12 mouse cellular contexts compared by ENCODE assay signal in genomic region chr1:188457221-188458008, GRCm38 (mm10).
DNase-seq lines count a peak whose midpoint lies in the region; ATAC-seq and TF ChIP-seq lines count a peak whose summit lies in the region.
"Had no signal": no experiment of that assay in that cellular context is flagged by ENCODE, and none has a peak within 500 bp of the region (broad histone marks: within the 10 kb centered on the region; RNA-seq: fewer than 3 reads in every experiment).

No protein-coding gene starts in this region.

- H3K27me3 ChIP-seq in kidney, postnatal 0 days (ENCODE audit: insufficient read depth, low read length), result no peaks in the 10 kb centered on the region
- H3K27me3 ChIP-seq in thymus, adult 2 months (ENCODE audit: control insufficient read depth, insufficient read depth, low read length), result no peaks in the 10 kb centered on the region
- H3K27me3 ChIP-seq: megakaryocyte, embryonic 14.5 days had no signal

- H3K9me3 ChIP-seq in kidney, postnatal 0 days (replicated peaks; ENCODE audit: low read length), result no peaks in the 10 kb centered on the region

- WGBS in kidney, postnatal 0 days, result 25% methylated on average over 13 of the region's 13 CpGs
- WGBS in thymus, adult 2 months, result 59% methylated on average over 13 of the region's 13 CpGs

- no peak overlapping the region for H3K9ac ChIP-seq in kidney, postnatal 0 days (ENCODE audit: low read depth, low read length)

- no peak overlapping the region for H3K4me2 ChIP-seq in kidney, postnatal 0 days (ENCODE audit: low read length)

- no peak overlapping the region for H3K4me3 ChIP-seq in kidney, postnatal 0 days (replicated peaks; ENCODE audit: low read depth, low read length)
- H3K4me3 ChIP-seq in thymus, adult 2 months (ENCODE audit: control insufficient read depth, insufficient read depth, low read length), result no peak overlapping the region
- H3K4me3 ChIP-seq: megakaryocyte, embryonic 14.5 days had no signal

- ATAC-seq in kidney, postnatal 0 days (replicated peaks; ENCODE audit: low FRiP score, low read depth), result no peak
- ATAC-seq: CD4-positive, CD25-positive, alpha-beta regulatory T cell, adult 4 months had no signal

- TF ChIP-seq CTCF in kidney, postnatal 0 days (IDR thresholded peaks at IDR 0.05; ENCODE audit: low read depth), result no peak
- TF ChIP-seq CTCF in thymus, adult 2 months (IDR thresholded peaks at IDR 0.05; ENCODE audit: borderline replicate concordance, control insufficient read depth, extremely low read depth, insufficient read depth, low read length, poor library complexity), result no peak

- no peak overlapping the region for H3K27ac ChIP-seq in kidney, postnatal 0 days
- H3K27ac ChIP-seq in thymus, adult 2 months (ENCODE audit: control insufficient read depth, insufficient read depth, low read length), result no peak overlapping the region

- no peaks in the 10 kb centered on the region for H3K4me1 ChIP-seq in kidney, postnatal 0 days (replicated peaks; ENCODE audit: insufficient read depth, low read length)
- H3K4me1 ChIP-seq in thymus, adult 2 months (replicated peaks; ENCODE audit: control insufficient read depth, insufficient read depth, low read length), result no peaks in the 10 kb centered on the region

- no peaks in the 10 kb centered on the region for H3K36me3 ChIP-seq in kidney, postnatal 0 days (ENCODE audit: insufficient read depth, low read length)
- H3K36me3 ChIP-seq in thymus, adult 2 months (ENCODE audit: control insufficient read depth, insufficient read depth, low read length), result no peaks in the 10 kb centered on the region

- TF ChIP-seq POLR2A in thymus, adult 2 months (IDR thresholded peaks at IDR 0.05; ENCODE audit: control insufficient read depth, extremely low read depth, insufficient read depth, low read length, poor library complexity), result no peak

- peak; percentile 81 for DNase-seq in kidney, postnatal 0 days (ENCODE audit: low spot score)
- DNase-seq in kidney, postnatal 25 days, result no peak
- DNase-seq in brain, adult 2 months (ENCODE audit: low read depth, low spot score), result peak; percentile 62
- DNase-seq in embryo, embryonic 11.5 days (ENCODE audit: low read depth, low spot score), result peak; percentile 23
- peak; percentile 11 for DNase-seq in layer of hippocampus, adult 9-10 months (ENCODE audit: low spot score)
- no peak for DNase-seq in thymus, postnatal 36 days
- no peak for DNase-seq in thymus, adult 2 months
- DNase-seq in liver, result no peak
- DNase-seq: heart, postnatal 4 days; lung, adult 2 months had no signal

Comparison
In these comparisons a context has a peak if more than half of its experiments do, and no peak if none do; other contexts are left out.
1. DNase-seq: peak in kidney, postnatal 0 days (single experiment), brain, adult 2 months (single experiment), embryo, embryonic 11.5 days (single experiment) and layer of hippocampus, adult 9-10 months (single experiment); none in kidney, postnatal 25 days (0 of 2), thymus, postnatal 36 days (0 of 2), thymus, adult 2 months (single experiment) and liver (single experiment).